Mouse (Mus musculus): ENCODE results near the gene Tmem44. TPM values are rescaled to one million over a fixed set of nuclear protein-coding genes. Genes with fewer than 3 reads are reported as not detected.
A peak's percentile ranks its signal among the peaks of the same experiment; 100 is the strongest.

Gene Tmem44
- polyA plus RNA-seq, 1 experiment from 2014 or later: 20.9 TPM

- WGBS: 25% methylated on average over 20 of the region's 20 CpGs
- no peak overlapping the region for H3K9ac ChIP-seq
- ATAC-seq (ENCODE audit: extremely low read depth, insufficient number of reproducible peaks, low FRiP score, low TSS enrichment): no peak
- H3K4me3 ChIP-seq: no peak overlapping the region
- peak overlapping the region; percentile 37 for H3K4me2 ChIP-seq
- no peaks in the 10 kb centered on the region for H3K27me3 ChIP-seq (replicated peaks)
- peaks cover 36% of the 10 kb centered on the region for H3K36me3 ChIP-seq
- no peaks in the 10 kb centered on the region for H3K9me3 ChIP-seq
- peaks cover 28% of the 10 kb centered on the region for H3K4me1 ChIP-seq
- H3K27ac ChIP-seq (replicated peaks): no peak overlapping the region
These were observed 18.8 kb downstream of the Tmem44 start for GRCm38 (mm10) chr16:30531761-30532406.

GRCm38 (mm10) chr16:30530815-30531214, 19.8 kb downstream of the Tmem44 start:
- Histone ChIP-seq H3K27me3 (replicated peaks) (no peaks in the 10 kb centered on the region), H3K9me3 (no peaks in the 10 kb centered on the region), H3K4me3 (no peak overlapping the region), H3K4me2 (no peak overlapping the region), H3K9ac (no peak overlapping the region), H3K27ac (replicated peaks) (no peak overlapping the region), H3K4me1 (peaks cover 18% of the 10 kb centered on the region), H3K36me3 (peaks cover 46% of the 10 kb centered on the region)
- no peak for ATAC-seq (ENCODE audit: extremely low read depth, insufficient number of reproducible peaks, low FRiP score, low TSS enrichment)
- 37% methylated on average over 4 of the region's 4 CpGs for WGBS

- peaks cover under 1% of the 10 kb centered on the region for H3K4me1 ChIP-seq
- no peak overlapping the region for H3K4me2 ChIP-seq
- H3K4me3 ChIP-seq: no peak overlapping the region
- no peaks in the 10 kb centered on the region for H3K9me3 ChIP-seq
- H3K36me3 ChIP-seq: peaks cover 64% of the 10 kb centered on the region
- H3K27ac ChIP-seq (replicated peaks): no peak overlapping the region
- H3K9ac ChIP-seq: no peak overlapping the region
- WGBS: 76% methylated on average over 8 of the region's 8 CpGs
- ATAC-seq (ENCODE audit: extremely low read depth, insufficient number of reproducible peaks, low FRiP score, low TSS enrichment): no peak
- H3K27me3 ChIP-seq (replicated peaks): no peaks in the 10 kb centered on the region
These were observed 22.3 kb downstream of the Tmem44 start for GRCm38 (mm10) chr16:30528386-30528785.

- Histone ChIP-seq H3K4me1 (no peaks in the 10 kb centered on the region; the same call in 1 of the 2 replicates), H3K36me3 (peaks cover 69% of the 10 kb centered on the region), H3K4me3 (no peak overlapping the region), H3K4me2 (no peak overlapping the region), H3K27ac (replicated peaks) (no peak overlapping the region), H3K9ac (no peak overlapping the region), H3K9me3 (no peaks in the 10 kb centered on the region), H3K27me3 (replicated peaks) (no peaks in the 10 kb centered on the region)
- WGBS: 60% methylated on average over 2 of the region's 2 CpGs
- no peak for ATAC-seq (ENCODE audit: extremely low read depth, insufficient number of reproducible peaks, low FRiP score, low TSS enrichment)
These were observed 22.8 kb downstream of the Tmem44 start for GRCm38 (mm10) chr16:30527889-30528288.

- no peak overlapping the region for H3K4me3 ChIP-seq
- 82% methylated on average over 14 of the region's 14 CpGs for WGBS
- H3K27ac ChIP-seq (replicated peaks): no peak overlapping the region
- ATAC-seq (ENCODE audit: extremely low read depth, insufficient number of reproducible peaks, low FRiP score, low TSS enrichment): no peak
- H3K9ac ChIP-seq: no peak overlapping the region
- no peaks in the 10 kb centered on the region for H3K27me3 ChIP-seq (replicated peaks)
- H3K4me1 ChIP-seq: no peaks in the 10 kb centered on the region; the same call in 1 of the 2 replicates
- peaks cover 78% of the 10 kb centered on the region for H3K36me3 ChIP-seq
- no peaks in the 10 kb centered on the region for H3K9me3 ChIP-seq
- no peak overlapping the region for H3K4me2 ChIP-seq
These were observed 24.9 kb downstream of the Tmem44 start for GRCm38 (mm10) chr16:30525756-30526155.

- Histone ChIP-seq H3K9me3 (no peaks in the 10 kb centered on the region), H3K4me3 (no peak overlapping the region), H3K4me1 (peaks cover 8% of the 10 kb centered on the region), H3K27ac (replicated peaks) (no peak overlapping the region), H3K9ac (no peak overlapping the region), H3K36me3 (peaks cover 70% of the 10 kb centered on the region), H3K27me3 (replicated peaks) (no peaks in the 10 kb centered on the region), H3K4me2 (no peak overlapping the region)
- ATAC-seq (ENCODE audit: extremely low read depth, insufficient number of reproducible peaks, low FRiP score, low TSS enrichment): no peak
- 84% methylated on average over 6 of the region's 6 CpGs for WGBS
These were observed 26.2 kb downstream of the Tmem44 start for GRCm38 (mm10) chr16:30524481-30524880.

- Histone ChIP-seq H3K27me3 (replicated peaks) (no peaks in the 10 kb centered on the region), H3K4me2 (no peak overlapping the region), H3K9me3 (no peaks in the 10 kb centered on the region), H3K9ac (no peak overlapping the region), H3K36me3 (peaks cover 51% of the 10 kb centered on the region), H3K4me1 (peaks cover 24% of the 10 kb centered on the region), H3K27ac (replicated peaks) (no peak overlapping the region), H3K4me3 (no peak overlapping the region)
- 64% methylated on average over 10 of the region's 10 CpGs for WGBS
- no peak for ATAC-seq (ENCODE audit: extremely low read depth, insufficient number of reproducible peaks, low FRiP score, low TSS enrichment)
These were observed 28.2 kb downstream of the Tmem44 start for GRCm38 (mm10) chr16:30522253-30522940.

- H3K36me3 ChIP-seq: peaks cover 44% of the 10 kb centered on the region
- 54% methylated on average over 3 of the region's 3 CpGs for WGBS
- H3K27me3 ChIP-seq (replicated peaks): no peaks in the 10 kb centered on the region
- H3K4me2 ChIP-seq: no peak overlapping the region
- H3K4me3 ChIP-seq: no peak overlapping the region
- ATAC-seq (ENCODE audit: extremely low read depth, insufficient number of reproducible peaks, low FRiP score, low TSS enrichment): no peak
- peaks cover 26% of the 10 kb centered on the region for H3K4me1 ChIP-seq
- H3K27ac ChIP-seq (replicated peaks): no peak overlapping the region
- H3K9ac ChIP-seq: no peak overlapping the region
- H3K9me3 ChIP-seq: no peaks in the 10 kb centered on the region
These were observed 29.5 kb downstream of the Tmem44 start for GRCm38 (mm10) chr16:30521147-30521546.

GRCm38 (mm10) chr16:30520361-30520823, 30.2 kb downstream of the Tmem44 start:
- H3K4me3 ChIP-seq: peak overlapping the region; percentile 41
- H3K27ac ChIP-seq (replicated peaks): peak overlapping the region; percentile 57
- 0 out of 2 replicates have a peak, but pooled peaks cover 1% of the 10 kb centered on the region for H3K9me3 ChIP-seq
- ATAC-seq (ENCODE audit: extremely low read depth, insufficient number of reproducible peaks, low FRiP score, low TSS enrichment): no peak
- H3K4me2 ChIP-seq: peak overlapping the region; percentile 63
- WGBS: 14% methylated on average over 9 of the region's 9 CpGs
- H3K36me3 ChIP-seq: peaks cover 47% of the 10 kb centered on the region
- H3K9ac ChIP-seq: peak overlapping the region; percentile 50
- peaks cover 26% of the 10 kb centered on the region for H3K4me1 ChIP-seq
- no peaks in the 10 kb centered on the region for H3K27me3 ChIP-seq (replicated peaks)

- ATAC-seq (ENCODE audit: extremely low read depth, insufficient number of reproducible peaks, low FRiP score, low TSS enrichment): no peak
- Histone ChIP-seq H3K9ac (no peak overlapping the region), H3K27me3 (replicated peaks) (no peaks in the 10 kb centered on the region), H3K36me3 (peaks cover 36% of the 10 kb centered on the region), H3K4me2 (no peak overlapping the region), H3K9me3 (0 out of 2 replicates have a peak, but pooled peaks cover 4% of the 10 kb centered on the region), H3K27ac (replicated peaks) (no peak overlapping the region), H3K4me1 (peaks cover 32% of the 10 kb centered on the region), H3K4me3 (no peak overlapping the region)
- WGBS: 73% methylated on average over 9 of the region's 9 CpGs
These were observed 32.0 kb downstream of the Tmem44 start for GRCm38 (mm10) chr16:30518635-30519034.

GRCm38 (mm10) chr16:30517666-30518283, 32.9 kb downstream of the Tmem44 start:
- Histone ChIP-seq H3K9ac (peak overlapping the region; percentile 57; the same call in 1 of the 2 replicates), H3K27ac (replicated peaks) (0 out of 2 replicates have a peak overlapping the region, but pooled peaks have one; percentile 20), H3K9me3 (0 out of 2 replicates have a peak, but pooled peaks cover 4% of the 10 kb centered on the region), H3K4me3 (no peak overlapping the region), H3K4me2 (peak overlapping the region; percentile 48), H3K36me3 (peaks cover 28% of the 10 kb centered on the region), H3K27me3 (replicated peaks) (no peaks in the 10 kb centered on the region), H3K4me1 (peaks cover 40% of the 10 kb centered on the region)
- ATAC-seq (ENCODE audit: extremely low read depth, insufficient number of reproducible peaks, low FRiP score, low TSS enrichment): no peak
- WGBS: 25% methylated on average over 11 of the region's 11 CpGs
